Mouse (Mus musculus) layer of hippocampus, adult 18-20 months (tissue): ENCODE measurements around the gene Rcor1. TPM values are rescaled to one million over a fixed set of nuclear protein-coding genes. Genes with fewer than 3 reads are reported as not detected.

Experiments used
- DNase-seq, 2 experiments: peaks; one replicate each; pipeline ENCODE4 v3.0.0; 2022; ENCODE audit warnings: low spot score in 2 of 2
- total RNA-seq, 2 experiments: library from RNA; stranded (reverse); gene quantifications; 2 replicates each; pipeline ENCODE4 v1.2.3; 2021

The Rcor1 gene
- total RNA-seq, 2 experiments from 2014 or later: 16.9 to 17.2 TPM

DNA sequence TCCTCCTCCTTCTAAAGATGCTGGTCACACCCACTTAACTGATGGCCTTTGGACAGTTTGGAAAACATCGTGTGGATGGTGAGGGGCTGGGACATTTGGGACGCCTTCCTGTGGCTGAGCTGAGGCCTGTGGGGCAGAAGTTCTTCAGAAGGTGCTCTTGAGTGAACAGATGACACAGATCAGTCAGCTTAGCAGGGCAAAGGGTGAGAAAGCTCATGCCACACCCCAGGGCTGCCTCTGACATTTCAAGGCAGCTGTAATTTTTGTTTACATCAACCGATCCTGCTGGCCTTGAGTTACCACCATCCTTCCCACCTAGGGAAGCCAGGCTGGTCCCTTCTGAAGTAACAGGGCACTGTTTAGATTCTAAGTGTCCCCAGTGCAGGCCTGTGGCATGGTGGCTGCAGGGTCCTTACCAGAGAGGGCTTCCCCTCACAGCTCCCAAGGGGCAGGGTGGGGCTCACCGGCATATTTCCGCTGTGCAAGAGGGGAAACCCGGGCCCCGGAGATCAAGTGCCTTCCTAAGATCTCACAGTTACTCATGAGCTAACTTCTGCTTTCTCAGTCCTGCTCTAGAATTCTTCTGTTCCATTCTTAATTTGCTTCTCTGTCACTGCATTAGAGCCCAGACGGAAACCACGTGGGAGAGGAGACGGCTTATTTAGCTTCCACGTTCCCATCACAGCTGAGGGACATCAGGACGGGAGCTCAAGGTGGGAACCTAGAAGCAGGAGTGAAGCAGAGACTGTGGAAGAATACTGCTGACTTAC is 120.7 kb downstream of the Rcor1 start:
- peak in 1 of 2 experiments; percentile 13 for DNase-seq

DNA sequence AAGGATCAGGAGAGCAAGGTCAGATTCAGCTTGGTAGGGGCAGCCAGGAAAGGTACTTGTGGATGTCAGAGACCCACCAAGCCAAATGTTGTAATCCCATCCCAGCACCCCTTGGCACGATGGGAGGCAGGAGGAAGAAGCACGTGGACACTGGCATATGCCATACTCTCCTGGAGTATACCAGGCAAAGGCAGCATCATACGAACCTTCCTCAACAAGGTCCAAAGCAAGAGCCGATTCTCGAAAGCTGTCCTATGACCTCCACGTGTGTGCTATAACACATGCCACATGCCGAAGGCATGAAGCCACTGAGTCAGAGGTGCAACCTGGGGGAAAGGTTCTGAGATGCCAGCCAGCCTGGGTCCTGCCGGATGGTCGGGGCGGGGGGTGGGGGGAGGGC is 121.7 kb downstream of the Rcor1 start:
- no peak for DNase-seq

DNA sequence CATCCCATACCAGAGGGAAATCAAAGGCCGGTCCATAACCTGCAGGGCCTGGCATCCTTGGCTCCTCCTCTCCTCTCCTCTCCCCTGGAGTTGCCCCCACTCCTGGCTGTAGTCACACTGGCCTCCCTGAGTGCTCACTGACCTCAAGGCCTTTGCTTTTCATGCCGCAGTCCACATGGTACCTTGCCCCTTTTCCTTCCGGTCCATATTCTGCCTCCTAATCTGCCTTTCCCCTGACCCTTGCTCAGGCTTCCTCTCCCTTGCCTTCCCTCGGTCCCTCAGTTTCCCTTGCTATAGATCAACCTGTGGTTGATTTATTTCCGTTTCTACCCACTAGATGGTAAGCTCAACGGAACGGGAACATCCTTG is 122.8 kb downstream of the Rcor1 start:
- DNase-seq: no peak

DNA sequence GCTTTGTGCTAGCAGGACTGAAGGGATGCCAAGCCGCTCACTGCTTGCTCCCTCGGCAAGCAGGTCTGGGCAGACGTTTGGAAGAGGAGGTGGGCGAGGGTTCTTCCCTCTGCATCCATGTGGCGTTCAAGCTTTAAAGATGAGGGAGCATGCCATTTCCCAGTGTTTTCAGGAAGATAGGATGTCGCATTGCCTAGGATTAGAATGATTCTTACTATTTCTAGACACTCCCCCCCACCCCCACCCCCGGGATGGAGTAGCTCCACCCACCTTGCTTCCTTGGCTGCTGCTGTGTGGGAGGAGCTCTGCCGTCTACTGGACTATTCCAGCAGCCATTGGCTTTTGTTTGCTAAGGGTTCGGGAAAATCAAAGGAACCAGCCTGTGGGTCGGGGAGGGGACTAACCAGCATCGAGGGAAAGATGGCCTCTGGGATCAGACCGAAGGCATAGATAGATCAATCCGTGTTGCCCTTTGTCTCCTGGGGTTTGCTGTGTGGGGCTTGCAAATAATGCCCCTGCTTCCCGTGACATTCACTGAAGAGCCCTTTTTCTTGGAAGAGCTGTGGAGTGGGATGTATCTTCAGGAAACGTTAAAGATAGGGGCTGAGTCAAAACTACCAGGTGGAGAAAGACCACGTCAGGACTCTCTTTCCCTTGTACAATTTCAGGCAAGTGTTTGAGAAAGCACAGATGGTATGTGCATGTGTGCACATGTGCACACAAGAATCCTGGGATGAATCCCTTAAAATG is 123.3 kb downstream of the Rcor1 start:
- peak; percentile 35 to 53 for DNase-seq

DNA sequence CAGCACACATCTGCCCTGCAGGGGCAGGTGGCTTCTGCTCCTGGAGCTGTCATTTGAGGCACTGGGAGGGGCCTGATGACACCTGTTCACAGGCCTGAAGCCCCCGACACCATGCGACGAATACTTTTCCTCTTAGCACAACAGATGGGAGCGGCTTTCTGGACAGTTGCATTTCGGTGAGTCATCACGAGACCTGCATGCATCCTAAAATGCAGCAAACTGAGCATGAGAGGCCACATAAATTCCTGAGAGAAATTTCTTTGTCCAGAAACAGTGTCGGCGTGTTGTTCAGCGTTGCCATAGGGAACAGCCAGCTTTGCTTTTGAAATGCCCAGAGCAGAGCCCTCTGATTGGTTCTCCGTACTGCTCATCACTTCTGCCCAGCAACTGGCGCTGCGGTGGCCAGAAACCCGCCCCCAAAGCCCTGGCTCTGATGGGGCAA is 125.2 kb downstream of the Rcor1 start:
- peak; percentile 81 to 94 for DNase-seq

- peak in 1 of 2 experiments; percentile 44 for DNase-seq
Observed at GRCm38 (mm10) chr12:111165146-111165812, 126.1 kb downstream of the Rcor1 start.

Other genes with a start within 250 kb of the Rcor1 start
- gene Mok, start 198.4 kb upstream of the Rcor1 start, total RNA-seq: 10 to 100 TPM in 1 of 2 experiments, 1 to 10 TPM in 1; 9.6 to 11.9 TPM
- gene Zfp839, start 189.1 kb upstream of the Rcor1 start, total RNA-seq: 10 to 100 TPM; 10.4 to 11.4 TPM
- gene Cinp, start 150.2 kb upstream of the Rcor1 start, total RNA-seq: 10 to 100 TPM; 52.6 to 59.9 TPM
- gene Tecpr2, start 150.1 kb upstream of the Rcor1 start, total RNA-seq: 10 to 100 TPM; 41.1 to 42.3 TPM
- gene Ankrd9, start 60.3 kb upstream of the Rcor1 start, total RNA-seq: 10 to 100 TPM; 11.2 to 12.7 TPM
- gene Traf3, start 127.0 kb downstream of the Rcor1 start, total RNA-seq: 10 to 100 TPM; 53.6 to 53.7 TPM
- gene 4930595D18Rik, start 145.1 kb downstream of the Rcor1 start, total RNA-seq: not detected
- gene Amn, start 231.7 kb downstream of the Rcor1 start, total RNA-seq: 1 to 10 TPM; 3.3 to 4.6 TPM